ENCODE assay signal across 19 mouse cellular contexts in genomic region chr11:9432807-9433206, GRCm38 (mm10).
"Had no signal": no experiment of that assay in that cellular context is flagged by ENCODE, and none has a peak within 500 bp of the region (broad histone marks: within the 10 kb centered on the region; RNA-seq: fewer than 3 reads in every experiment).

No protein-coding gene starts in this region.

- DNase-seq: kidney, adult 11 months; kidney, adult 8-10 months; kidney, postnatal 10 days; kidney, postnatal 36 days; layer of hippocampus, postnatal 36 days; liver, embryonic 13.5 days; retina, postnatal 1 day; right cerebral cortex, postnatal 25 days; thymus, adult 2 months; thymus, postnatal 14 days; thymus, postnatal 4 days had no signal

- H3K36me3 ChIP-seq: kidney, embryonic 15.5 days; liver, embryonic 13.5 days; midbrain, embryonic 10.5 days; midbrain, embryonic 13.5 days; neural tube, embryonic 13.5 days had no signal

- ATAC-seq: midbrain, embryonic 13.5 days; midbrain, embryonic 16.5 days had no signal

- H3K27me3 ChIP-seq: kidney, embryonic 15.5 days; liver, embryonic 13.5 days; megakaryocyte, embryonic 14.5 days; midbrain, embryonic 13.5 days; neural tube, embryonic 13.5 days had no signal

- H3K4me3 ChIP-seq: kidney, embryonic 15.5 days; left cerebral cortex, adult 2 months; liver, embryonic 13.5 days; megakaryocyte, embryonic 14.5 days; midbrain, embryonic 10.5 days; midbrain, embryonic 13.5 days; myocyte; neural tube, embryonic 13.5 days had no signal

- H3K4me1 ChIP-seq: kidney, embryonic 15.5 days; liver, embryonic 13.5 days; megakaryocyte, embryonic 14.5 days; midbrain, embryonic 10.5 days; midbrain, embryonic 13.5 days; neural tube, embryonic 13.5 days had no signal

- H3K4me2 ChIP-seq: kidney, embryonic 15.5 days; liver, embryonic 13.5 days; midbrain, embryonic 13.5 days; neural tube, embryonic 13.5 days had no signal

- H3K27ac ChIP-seq: kidney, embryonic 15.5 days; left cerebral cortex, adult 2 months; liver, embryonic 13.5 days; midbrain, embryonic 10.5 days; midbrain, embryonic 13.5 days; neural tube, embryonic 13.5 days had no signal

- H3K9me3 ChIP-seq: kidney, embryonic 15.5 days; liver, embryonic 13.5 days; megakaryocyte, embryonic 14.5 days; midbrain, embryonic 10.5 days; midbrain, embryonic 13.5 days; neural tube, embryonic 13.5 days had no signal

- H3K9ac ChIP-seq: kidney, embryonic 15.5 days; liver, embryonic 13.5 days; midbrain, embryonic 13.5 days; neural tube, embryonic 13.5 days had no signal
